Mouse (Mus musculus) 416B (cell line): ENCODE measurements at regions not wholly inside any gene's neighbourhood (a gene's known extent, or its start where the extent isn't known, plus 50 kb on each side); places are given as distances from the start of the nearest gene placed in this dataset.
A peak's percentile ranks its signal among the peaks of the same experiment; 100 is the strongest.

Source experiments
- DNase-seq: peaks from one replicate; pipeline ENCODE4 v3.0.0; 2011; ENCODE audit warnings: low read depth

- no peak for DNase-seq
Measured at GRCm38 (mm10) chr13:26079362-26079761, 690.6 kb downstream of the Hdgfl1 start.

DNA sequence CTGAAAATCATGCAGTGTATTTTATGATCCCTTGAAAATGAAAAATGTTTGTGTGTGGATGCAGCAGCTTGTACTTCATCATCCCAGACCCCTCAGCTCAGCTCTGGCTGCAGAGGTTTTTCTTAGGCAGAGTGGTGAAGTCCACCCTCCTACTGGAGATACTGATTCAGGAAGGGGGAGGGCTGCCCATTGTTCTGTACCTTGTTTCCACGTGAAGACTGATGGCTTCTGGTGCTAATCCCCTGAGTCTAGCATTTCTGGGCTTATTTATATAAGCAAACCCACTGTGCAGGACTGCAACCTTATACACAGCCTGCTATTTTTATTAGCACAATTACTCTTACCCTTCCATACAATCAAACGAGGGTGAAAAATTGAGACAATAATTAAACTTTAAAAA is 708.6 kb downstream of the Hdgfl1 start:
- DNase-seq: no peak

- DNase-seq: no peak
Measured at GRCm38 (mm10) chr13:26037699-26038098, 732.3 kb downstream of the Hdgfl1 start.

GRCm38 (mm10) chr13:26026386-26026785 is 743.6 kb downstream of the Hdgfl1 start:
- DNase-seq: no peak

- DNase-seq: no peak
Measured at GRCm38 (mm10) chr13:26024696-26025095, 745.3 kb downstream of the Hdgfl1 start.

- no peak for DNase-seq
Measured at GRCm38 (mm10) chr13:26020491-26020890, 749.5 kb downstream of the Hdgfl1 start.

GRCm38 (mm10) chr13:26009131-26009530 is 738.8 kb upstream of the Nrsn1 start:
- no peak for DNase-seq

DNA sequence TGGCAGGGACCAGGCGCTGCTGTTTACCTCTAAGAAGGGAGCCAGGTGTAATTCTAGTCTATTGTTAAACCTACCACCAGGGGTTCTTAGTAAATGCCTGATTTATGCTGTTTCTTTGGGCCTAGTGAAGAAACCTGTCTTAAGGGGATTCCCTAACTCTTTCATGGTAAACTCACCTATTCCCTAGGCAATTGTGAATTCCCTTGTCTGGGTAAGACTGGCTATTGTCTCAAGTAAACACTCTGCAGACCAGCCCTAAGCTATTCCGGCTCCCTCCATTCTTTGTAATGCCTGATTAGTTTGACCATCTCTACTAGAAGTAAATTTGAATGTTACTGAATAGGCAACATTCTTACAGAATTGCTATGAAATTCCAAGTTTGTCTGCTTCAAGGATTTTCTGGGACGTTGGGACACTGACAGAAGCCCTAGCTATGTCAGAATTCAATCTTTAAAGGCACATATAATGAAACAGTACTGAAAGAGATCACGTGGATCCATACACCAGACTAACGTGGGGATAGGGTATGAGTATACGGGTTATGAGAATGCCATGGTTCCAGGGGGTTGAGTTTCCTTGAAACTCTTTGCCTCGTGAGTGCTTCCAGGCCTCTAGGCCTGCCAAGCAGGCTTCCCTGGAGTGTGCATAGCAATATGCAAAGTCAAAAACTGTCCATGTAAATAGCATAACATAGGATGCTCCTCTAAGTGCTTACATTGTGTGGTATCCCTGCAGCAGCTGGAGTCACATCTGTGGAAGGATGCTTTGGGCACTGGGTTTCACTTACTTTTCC is 734.7 kb upstream of the Nrsn1 start:
- DNase-seq: no peak

GRCm38 (mm10) chr13:25993526-25993925 is 723.2 kb upstream of the Nrsn1 start:
- DNase-seq: no peak

GRCm38 (mm10) chr13:25989067-25989756 is 718.9 kb upstream of the Nrsn1 start:
- DNase-seq: no peak

- no peak for DNase-seq
Measured at GRCm38 (mm10) chr13:25984535-25984934, 714.2 kb upstream of the Nrsn1 start.

DNA sequence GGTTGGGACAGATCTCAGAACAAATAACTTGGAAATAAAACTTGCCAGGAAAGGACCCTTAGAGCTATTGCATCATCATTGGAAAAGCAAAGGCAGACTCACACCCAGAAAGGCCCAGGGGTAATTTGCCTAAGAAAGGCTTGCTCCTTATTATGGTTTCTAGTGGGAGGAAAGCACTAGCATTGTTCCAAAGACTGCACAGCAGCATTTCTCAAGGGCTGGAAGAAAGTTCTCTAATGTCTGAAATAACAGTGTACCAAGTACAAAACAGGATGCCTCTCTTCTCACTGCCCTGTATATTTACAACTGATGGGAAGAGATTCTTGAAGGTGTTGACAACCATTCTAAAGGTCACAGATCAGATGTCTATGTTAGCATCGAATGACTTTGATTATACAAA is 713.4 kb upstream of the Nrsn1 start:
- DNase-seq: no peak

- no peak for DNase-seq
Measured at GRCm38 (mm10) chr13:25978648-25979047, 708.3 kb upstream of the Nrsn1 start.

- no peak for DNase-seq
Measured at GRCm38 (mm10) chr13:25958592-25958991, 688.3 kb upstream of the Nrsn1 start.

GRCm38 (mm10) chr13:25958153-25958466 is 687.8 kb upstream of the Nrsn1 start:
- DNase-seq: no peak

DNA sequence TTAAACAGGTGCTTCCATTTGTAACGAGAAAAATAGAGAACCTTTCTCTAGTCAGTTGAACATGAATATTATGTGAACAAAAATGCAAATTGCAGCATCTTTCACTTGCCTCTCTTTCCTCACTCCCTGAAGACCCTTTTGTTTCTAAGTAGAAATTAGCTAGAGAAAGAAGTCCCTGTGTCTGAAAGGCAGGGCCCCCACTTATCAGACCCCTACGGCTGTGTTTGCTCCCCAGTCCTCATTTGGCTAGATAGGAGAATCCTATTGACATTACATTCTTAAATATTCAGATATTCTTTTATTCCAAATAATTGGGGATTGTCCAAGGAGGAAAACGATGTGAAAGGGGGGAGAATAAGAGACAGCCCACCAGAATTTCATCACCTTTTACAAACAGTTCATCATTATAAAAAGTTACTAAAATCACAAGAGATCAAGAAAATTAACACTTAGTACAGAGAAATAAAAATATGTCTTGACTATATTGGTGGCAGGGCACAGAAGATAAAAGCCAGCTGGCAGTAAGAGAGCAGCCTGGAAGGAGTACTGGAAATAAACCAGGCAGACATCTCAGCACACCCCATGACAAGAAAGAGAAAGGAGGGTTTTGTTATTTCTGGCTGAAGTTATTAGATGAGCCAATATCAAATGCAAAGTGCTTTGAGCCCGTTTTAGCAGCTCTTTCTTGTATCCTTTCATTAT is 687.3 kb upstream of the Nrsn1 start:
- no peak for DNase-seq

GRCm38 (mm10) chr13:25937631-25938030 is 667.3 kb upstream of the Nrsn1 start:
- no peak for DNase-seq

- DNase-seq: no peak
Measured at GRCm38 (mm10) chr13:25933783-25934182, 663.5 kb upstream of the Nrsn1 start.

GRCm38 (mm10) chr13:25933246-25933645 is 662.9 kb upstream of the Nrsn1 start:
- no peak for DNase-seq

DNA sequence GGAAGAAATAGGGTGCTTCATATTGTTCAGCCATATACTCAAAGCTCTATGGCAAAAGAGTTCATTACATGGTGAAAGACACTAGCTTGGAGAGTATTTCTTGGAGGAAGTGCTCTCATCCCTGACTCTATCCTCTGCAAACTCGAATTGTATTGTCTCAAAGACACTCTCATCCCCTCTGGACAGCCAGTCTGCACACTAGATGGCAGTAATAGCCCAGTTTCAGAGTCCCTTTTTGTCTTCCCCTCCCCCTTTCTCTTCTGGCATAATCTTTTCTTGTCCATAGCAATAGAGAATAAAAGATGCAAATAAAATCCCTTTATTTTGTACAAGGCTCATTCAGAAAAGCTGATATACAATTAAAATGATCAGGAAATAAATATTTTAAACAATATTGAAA is 662.5 kb upstream of the Nrsn1 start:
- peak; percentile 42 for DNase-seq

GRCm38 (mm10) chr13:25932365-25932764 is 662.1 kb upstream of the Nrsn1 start:
- DNase-seq: no peak

- DNase-seq: no peak
Measured at GRCm38 (mm10) chr13:25925685-25926084, 655.4 kb upstream of the Nrsn1 start.

- no peak for DNase-seq
Measured at GRCm38 (mm10) chr13:25899871-25900270, 629.6 kb upstream of the Nrsn1 start.
